Mouse (Mus musculus): ENCODE data around the gene Camsap3. TPM values are rescaled to one million over a fixed set of nuclear protein-coding genes. Genes with fewer than 3 reads are reported as not detected.

The Camsap3 gene
- polyA plus RNA-seq, 1 experiment: 28.7 TPM

DNA sequence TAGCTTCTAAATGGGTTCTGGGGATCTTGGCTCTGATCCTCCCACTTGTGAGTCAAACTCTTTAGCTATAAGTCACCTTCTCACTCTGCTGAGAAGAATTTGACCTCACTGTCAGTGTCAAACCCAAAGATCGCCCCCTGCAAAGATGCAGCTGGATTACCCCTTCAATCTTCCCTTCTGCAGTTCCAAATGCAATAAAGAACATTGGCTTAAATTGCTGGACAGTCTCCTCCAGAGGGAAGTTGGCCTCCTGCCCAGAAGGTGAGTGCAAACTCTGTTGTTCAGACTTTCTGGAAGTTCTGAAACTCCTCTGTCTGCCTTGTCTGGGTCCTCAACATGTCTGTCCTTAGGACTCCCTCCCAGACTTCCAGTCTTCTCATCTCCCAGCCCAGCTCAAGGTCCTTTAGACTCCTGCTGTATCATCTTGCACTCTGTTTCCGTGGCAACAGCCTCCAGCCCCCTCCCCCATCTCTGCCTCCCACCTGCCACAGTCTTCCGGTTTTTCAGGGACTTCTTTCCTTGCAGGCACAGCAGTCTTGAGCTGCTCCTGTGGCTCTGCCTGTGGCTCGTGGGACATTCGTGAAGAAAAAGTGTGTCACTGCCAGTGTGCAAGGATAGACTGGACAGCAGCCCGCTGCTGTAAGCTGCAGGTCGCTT, 69.8 kb downstream of the Camsap3 start:
- H3K4me1 ChIP-seq (ENCODE audit: control insufficient read depth, insufficient read depth, low read length): peaks cover 10% of the 10 kb centered on the region
- H3K27ac ChIP-seq (ENCODE audit: control insufficient read depth, insufficient read depth, low read depth, low read length): no peak overlapping the region
- TF ChIP-seq POLR2A (IDR thresholded peaks at IDR 0.05; ENCODE audit: control insufficient read depth, low read depth, low read length) (no peak), CTCF (IDR thresholded peaks at IDR 0.05; ENCODE audit: control insufficient read depth, insufficient read depth, insufficient replicate concordance, low read depth, low read length) (no peak)
- H3K36me3 ChIP-seq (ENCODE audit: control insufficient read depth, insufficient read depth, low read length): no peaks in the 10 kb centered on the region
- H3K27me3 ChIP-seq (ENCODE audit: control insufficient read depth, insufficient read depth, low read length): no peaks in the 10 kb centered on the region
- H3K4me3 ChIP-seq (ENCODE audit: control insufficient read depth, low read depth, low read length): peak overlapping the region; percentile 26

Other genes starting within 250 kb of the Camsap3 start
- 0.13 and 0.46 TPM in 2 replicates for gene A430078G23Rik, start 233.9 kb upstream of the Camsap3 start, polyA plus RNA-seq (2012; rRNA removed)
- 6.7 and 8.2 TPM in 2 replicates for gene Arhgef18, start 194.3 kb upstream of the Camsap3 start, polyA plus RNA-seq (2012; rRNA removed)
- 47.9 and 51.1 TPM in 2 replicates for gene Pex11g, start 119.6 kb upstream of the Camsap3 start, polyA plus RNA-seq (2012; rRNA removed)
- 72.2 and 114 TPM in 2 replicates for gene Tex45, start 116.4 kb upstream of the Camsap3 start, polyA plus RNA-seq (2012; rRNA removed)
- 3.8 and 3.9 TPM in 2 replicates for gene Zfp358, start 94.2 kb upstream of the Camsap3 start, polyA plus RNA-seq (2012; rRNA removed)
- gene Mcoln1, start 86.8 kb upstream of the Camsap3 start, polyA plus RNA-seq (2012; rRNA removed): 39.7 and 46.5 TPM in 2 replicates
- 12.4 and 17.8 TPM in 2 replicates for gene Pnpla6, start 71.9 kb upstream of the Camsap3 start, polyA plus RNA-seq (2012; rRNA removed)
- 0.14 TPM in 1 of 2 replicates, not detected in the other for gene C330021F23Rik, start 19.3 kb upstream of the Camsap3 start, polyA plus RNA-seq (2012; rRNA removed)
- gene Xab2, start 34.0 kb downstream of the Camsap3 start, polyA plus RNA-seq (2012; rRNA removed): 58.6 and 65.9 TPM in 2 replicates
- gene Pet100, start 34.3 kb downstream of the Camsap3 start, polyA plus RNA-seq (2012; rRNA removed): 23.6 and 31.5 TPM in 2 replicates
- not detected in 2 replicates for gene Pcp2, start 38.3 kb downstream of the Camsap3 start, polyA plus RNA-seq (2012; rRNA removed)
- 81.4 and 134 TPM in 2 replicates for gene Stxbp2, start 43.7 kb downstream of the Camsap3 start, polyA plus RNA-seq (2012; rRNA removed)
- 3.7 and 6.3 TPM in 2 replicates for gene Retn, start 68.5 kb downstream of the Camsap3 start, polyA plus RNA-seq (2012; rRNA removed)
- 0.06 and 0.44 TPM in 2 replicates for gene Mcemp1, start 78.5 kb downstream of the Camsap3 start, polyA plus RNA-seq (2012; rRNA removed)
- 0.45 and 0.59 TPM in 2 replicates for gene Fcor, start 85.1 kb downstream of the Camsap3 start, polyA plus RNA-seq (2012; rRNA removed)
- 13.6 TPM in 2 replicates for gene Trappc5, start 89.0 kb downstream of the Camsap3 start, polyA plus RNA-seq (2012; rRNA removed)
- gene Fcer2a, start 106.9 kb downstream of the Camsap3 start, polyA plus RNA-seq (2012; rRNA removed): 0.12 and 0.23 TPM in 2 replicates
- 17.6 and 42.1 TPM in 2 replicates for gene Clec4g, start 133.4 kb downstream of the Camsap3 start, polyA plus RNA-seq (2012; rRNA removed)
- 0.08 TPM in 1 of 2 replicates, not detected in the other for gene Cd209a, start 161.7 kb downstream of the Camsap3 start, polyA plus RNA-seq (2012; rRNA removed)